Mouse (Mus musculus) frontal cortex, adult 2 months (tissue): ENCODE data around the gene Hist1h3f. TPM values are rescaled to one million over a fixed set of nuclear protein-coding genes. Genes with fewer than 3 reads are reported as not detected.

ENCODE experiments used
- DNase-seq, 2 experiments: peaks; one replicate each; pipeline ENCODE4 v3.0.0; 2022; ENCODE audit warnings: low spot score in 1 of 2; ENCODE audit errors: extremely low spot score in 1 of 2
- polyA plus RNA-seq: library from polyadenylated mRNA; depleted of rRNA; stranded (reverse); fragments of >200 nt; gene quantifications from 2 replicates; pipeline ENCODE4 v1.2.3, GENCODE M21; 2012

Gene Hist1h3f
- polyA plus RNA-seq, 1 experiment: 0.22 TPM

DNA sequence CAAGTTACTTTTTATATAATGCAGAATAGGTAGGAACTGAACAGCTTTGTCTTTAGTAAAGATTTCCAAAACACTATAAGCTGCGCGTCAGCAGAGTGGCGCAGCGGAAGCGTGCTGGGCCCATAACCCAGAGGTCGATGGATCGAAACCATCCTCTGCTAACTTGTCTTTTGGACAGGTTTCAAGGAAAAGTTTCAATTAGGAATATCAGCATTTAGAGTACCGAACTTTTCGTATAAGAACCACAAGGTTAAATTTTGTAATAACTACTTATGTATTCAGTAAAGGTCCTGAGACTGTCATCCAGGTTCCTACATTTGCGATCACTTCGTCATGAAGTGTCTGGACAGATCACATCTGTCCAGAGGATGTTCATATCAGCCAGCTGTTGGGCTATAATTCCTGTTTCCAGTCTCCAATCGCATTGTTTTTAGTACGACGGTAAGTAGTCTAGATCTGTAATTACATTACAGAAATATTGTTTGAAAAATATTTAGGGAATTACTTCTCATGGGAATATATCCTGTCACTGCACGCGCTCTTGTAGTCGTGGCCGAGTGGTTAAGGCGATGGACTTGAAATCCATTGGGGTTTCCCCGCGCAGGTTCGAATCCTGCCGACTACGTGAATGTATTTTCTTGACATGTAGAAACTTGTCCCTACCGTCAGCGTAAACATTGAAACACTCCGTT lies 26.1 kb upstream of the Hist1h3f start:
- DNase-seq: peak; percentile 86 to 99

DNA sequence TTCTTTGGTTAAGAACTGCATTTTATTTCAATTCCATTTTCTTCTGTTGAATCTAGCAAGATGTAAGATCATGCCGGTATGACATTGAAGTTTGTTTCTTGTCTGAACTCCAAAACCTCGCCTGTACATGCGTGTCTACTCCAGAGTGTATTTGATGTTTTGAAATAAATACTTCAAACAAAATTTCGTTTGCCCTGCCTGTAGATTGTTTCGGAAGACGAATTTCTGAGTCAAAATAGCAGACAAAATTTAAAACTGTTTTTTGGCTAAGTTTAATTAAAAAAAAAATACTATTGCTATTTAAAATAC lies 25.6 kb upstream of the Hist1h3f start:
- no peak for DNase-seq

DNA sequence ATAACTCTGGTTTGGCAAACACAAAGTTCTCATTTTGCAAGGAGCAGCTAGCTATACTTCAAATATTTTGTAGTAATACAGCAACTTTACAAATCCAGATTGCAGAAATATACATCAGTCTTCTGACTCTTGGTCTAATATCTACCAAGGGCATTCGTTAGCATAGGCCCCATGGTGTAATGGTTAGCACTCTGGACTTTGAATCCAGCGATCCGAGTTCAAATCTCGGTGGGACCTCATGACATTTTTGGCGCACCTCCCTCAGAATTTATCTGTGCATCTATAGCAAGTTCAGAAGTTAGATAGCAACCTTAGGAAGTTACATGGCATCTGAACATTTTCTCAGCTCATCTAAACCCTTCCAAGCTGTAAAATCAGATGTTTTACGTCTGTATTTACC lies 25.0 kb upstream of the Hist1h3f start:
- DNase-seq: peak; percentile 71 to 97

DNA sequence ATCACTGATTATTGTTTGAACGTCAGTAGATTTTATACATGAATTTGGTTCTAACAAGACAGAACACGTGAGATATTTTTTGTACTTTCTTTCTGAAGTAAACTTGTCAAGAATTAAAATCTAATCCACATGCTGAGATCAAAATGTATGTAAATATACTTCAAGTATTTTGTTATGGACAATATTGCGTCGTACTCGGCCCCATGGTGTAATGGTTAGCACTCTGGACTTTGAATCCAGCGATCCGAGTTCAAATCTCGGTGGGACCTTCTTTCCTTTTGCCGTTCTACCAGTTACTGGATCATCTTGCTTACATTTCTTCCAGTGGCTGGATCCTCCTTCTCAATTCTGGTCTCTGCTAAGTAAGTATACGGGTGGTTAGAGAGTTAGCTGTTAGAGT lies 24.4 kb upstream of the Hist1h3f start:
- peak; percentile 72 to 96 for DNase-seq

DNA sequence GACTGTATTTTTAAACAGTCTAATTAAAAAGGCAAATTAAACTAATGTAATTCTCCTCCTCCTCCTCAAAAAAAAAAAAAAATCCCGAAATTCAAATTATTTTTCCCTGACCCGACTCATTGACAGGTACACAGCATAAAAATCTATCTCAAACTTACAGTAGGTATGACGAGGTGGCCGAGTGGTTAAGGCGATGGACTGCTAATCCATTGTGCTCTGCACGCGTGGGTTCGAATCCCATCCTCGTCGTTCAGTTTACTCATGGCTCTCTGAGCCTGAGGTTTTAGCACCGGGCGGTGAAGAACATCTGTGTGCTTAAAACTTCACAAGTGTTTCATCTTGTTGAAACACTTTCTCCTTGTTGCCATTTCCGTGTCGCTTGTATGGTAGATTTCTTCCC lies 22.1 kb upstream of the Hist1h3f start:
- DNase-seq: peak in 1 of 2 experiments; percentile 91

DNA sequence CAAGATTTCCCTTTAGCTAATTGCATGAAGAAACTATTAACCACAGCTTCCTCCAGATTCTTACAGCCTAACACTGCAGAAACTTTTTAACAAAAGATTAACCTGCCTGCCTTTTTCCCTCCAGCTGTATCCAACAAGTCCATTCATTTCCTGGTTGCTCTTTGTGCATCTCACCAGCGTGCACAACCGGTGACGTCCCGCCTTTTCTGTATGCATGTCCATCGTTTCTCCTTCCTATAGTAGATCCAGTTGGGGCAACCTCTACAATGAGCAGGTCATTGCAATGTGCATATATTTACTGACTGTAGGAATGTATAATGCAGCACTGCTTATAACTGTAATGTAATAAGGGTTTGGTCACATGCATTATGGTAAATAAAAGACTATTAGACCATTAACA lies 19.9 kb upstream of the Hist1h3f start:
- DNase-seq: no peak

DNA sequence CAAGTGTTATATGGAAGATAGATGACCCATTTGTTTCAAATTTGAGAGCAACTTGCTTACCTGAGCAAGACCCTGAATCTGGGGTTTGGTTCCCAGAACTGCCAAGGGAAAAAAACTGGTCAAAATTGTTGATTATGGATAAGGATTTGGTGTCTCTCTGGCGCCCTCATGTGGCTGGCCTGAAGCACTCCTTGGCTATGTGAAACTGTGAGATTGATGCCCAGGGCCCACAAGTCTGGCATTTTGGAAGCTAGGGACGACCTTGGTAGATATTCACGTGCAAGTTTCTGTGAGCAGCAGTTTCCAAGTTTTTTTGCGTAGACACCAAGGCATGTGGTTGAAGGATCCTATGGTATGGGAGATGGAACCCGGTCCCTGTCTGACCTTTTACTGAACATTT lies 19.2 kb upstream of the Hist1h3f start:
- DNase-seq: peak in 1 of 2 experiments; percentile 77

DNA sequence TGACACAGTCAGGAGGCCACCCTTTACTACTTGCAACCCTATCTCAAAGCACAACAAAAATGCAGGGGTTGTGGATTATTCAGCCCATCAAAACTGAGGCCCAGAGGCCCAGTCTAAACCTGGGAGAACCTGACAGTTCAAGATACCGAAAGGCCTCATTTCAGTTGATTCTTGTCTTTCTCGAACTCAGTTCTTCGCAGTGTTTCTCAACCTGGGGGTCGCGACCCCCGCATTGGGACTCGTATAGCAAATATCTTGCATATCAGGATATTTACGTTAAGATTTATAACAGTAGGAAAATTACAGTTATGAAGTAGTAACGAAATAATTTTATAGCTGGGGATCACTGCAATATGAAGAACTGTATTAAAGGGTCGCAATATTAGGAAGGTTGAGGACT lies 18.0 kb upstream of the Hist1h3f start:
- DNase-seq: no peak

DNA sequence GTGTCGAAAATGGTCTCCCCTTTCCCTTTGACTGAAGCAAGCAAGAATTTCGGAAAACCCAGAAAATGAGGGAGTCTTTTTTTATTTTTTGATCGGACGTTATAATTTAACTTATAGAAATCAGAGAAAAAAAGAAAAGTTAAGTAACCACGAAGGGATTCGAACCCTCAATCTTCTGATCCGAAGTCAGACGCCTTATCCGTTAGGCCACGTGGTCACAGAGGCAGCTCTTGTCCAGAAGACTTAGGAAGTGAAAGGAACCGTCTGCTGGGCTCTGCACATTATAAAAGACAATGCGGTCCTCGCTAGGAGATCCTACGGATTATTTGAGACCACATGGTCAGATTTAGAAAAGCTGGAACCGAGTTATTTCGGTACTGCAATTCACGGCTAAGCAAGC lies 17.5 kb upstream of the Hist1h3f start:
- DNase-seq: peak; percentile 89 to 99

DNA sequence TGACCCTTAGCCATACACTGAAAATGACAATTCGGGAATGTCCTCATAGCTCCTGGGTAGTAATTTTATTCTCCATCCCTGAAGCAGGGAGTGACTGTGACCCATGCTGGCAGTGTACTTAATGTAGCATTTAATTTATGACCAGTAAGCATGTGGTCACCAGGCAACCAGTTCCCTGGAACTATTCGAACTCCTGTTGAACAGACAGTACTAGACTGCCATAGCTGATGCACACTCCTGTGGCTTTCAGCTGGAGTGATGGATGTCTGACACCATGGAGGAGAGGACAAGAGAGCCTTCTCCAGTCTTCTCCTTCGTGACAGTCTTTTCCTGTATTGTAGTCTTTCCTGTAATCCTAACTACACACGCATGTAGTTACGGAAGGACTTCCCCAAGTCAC lies 14.8 kb upstream of the Hist1h3f start:
- no peak for DNase-seq

DNA sequence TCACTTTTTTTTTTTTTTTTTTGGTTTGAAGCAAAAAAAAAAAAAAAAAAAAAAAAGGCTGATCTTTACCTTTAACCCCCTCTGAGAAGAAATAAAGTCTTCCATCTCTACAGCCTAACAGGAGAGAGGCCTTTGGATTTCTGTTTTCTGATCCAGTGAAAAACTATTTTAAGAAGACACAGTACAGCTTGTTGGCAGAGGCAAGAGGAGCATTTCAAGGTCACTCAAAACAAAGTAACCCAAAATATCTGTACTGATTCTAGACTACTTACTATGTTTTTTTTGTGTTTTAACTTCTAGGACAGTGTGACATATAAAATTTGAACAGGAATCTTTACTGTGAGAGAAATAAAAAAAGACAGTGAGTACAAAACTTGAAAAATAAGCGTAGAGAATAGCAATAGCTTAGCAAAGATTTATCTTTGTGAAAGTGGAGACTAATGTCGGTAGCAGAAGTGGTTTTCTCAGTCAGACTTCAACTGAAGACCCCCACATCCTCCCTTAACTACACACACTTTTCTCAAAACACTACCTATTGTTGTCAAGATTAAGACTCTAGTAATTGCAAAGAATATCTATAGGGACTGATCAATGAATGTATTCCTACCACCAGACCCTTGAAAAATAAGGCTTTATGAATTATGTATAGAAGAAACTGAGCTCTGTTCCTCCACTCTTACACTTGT lies 14.2 kb upstream of the Hist1h3f start:
- DNase-seq: no peak

DNA sequence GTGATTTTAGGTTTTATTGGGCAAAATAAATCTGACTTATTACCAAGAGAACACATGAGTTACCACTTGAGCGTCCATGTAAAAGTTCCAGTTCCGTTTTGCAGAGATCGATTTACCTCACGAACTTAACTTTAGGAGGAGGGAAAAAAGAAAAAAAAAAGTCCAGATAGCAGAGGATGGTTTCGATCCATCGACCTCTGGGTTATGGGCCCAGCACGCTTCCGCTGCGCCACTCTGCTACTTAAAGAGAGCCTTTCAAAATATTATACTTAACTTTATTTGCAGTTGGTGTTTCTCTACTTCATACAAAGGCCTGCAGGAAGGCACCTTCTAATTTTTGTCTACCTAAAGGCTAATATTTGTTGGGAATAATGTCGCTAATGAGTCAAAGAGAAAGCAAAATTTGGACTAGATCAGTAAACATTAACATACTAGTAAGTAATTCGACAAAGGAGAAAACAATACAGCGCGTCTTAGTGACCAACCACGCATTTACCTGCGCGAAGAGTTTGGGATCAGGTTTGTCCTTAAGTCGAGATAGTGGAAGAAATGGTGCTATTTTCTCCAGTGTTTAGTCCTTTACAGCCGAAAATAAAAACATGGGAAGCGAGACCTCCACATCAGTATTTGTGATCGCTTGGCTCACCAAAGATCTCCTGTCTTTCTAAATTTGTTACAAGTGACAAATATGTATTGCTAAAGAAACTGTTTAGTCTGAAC lies 13.5 kb upstream of the Hist1h3f start:
- peak; percentile 41 to 92 for DNase-seq

DNA sequence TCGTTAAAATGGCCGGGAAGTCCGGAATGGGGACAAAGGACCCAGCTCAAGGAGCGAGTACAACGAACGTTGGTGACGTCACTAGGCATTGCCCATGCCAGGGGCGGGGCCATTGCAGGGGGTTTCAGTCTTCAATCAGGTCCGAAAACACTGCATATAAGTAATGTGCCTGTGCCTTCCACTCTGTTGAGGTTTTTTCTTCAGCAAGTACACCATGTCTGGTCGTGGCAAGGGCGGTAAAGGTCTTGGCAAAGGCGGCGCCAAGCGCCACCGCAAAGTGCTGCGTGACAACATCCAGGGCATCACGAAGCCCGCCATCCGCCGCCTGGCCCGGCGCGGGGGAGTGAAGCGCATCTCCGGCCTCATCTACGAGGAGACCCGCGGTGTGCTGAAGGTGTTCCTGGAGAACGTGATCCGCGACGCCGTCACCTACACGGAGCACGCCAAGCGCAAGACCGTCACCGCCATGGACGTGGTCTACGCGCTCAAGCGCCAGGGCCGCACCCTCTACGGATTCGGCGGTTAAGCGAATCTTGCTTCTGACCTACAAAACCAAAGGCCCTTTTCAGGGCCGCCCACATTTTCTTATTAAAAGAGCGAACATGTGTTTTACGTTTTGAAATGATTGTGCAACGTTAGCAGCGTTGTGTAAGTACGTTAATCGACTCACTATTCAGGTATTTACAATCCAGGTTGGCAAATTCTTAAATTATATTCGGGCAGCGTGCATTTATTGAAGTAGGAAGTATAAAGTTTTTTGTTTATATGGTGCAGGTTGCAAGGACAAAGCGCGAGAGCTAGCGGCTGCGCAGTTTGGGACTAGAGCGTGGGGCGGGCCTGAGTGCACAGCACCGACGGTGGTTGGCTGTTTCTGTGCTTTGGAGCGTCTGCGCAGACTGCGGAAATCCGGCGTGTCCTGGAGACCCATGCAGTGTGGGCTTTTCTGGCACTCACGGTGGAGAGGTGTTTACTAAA lies 12.7 kb upstream of the Hist1h3f start, which contains the start of gene Hist1h4h:
Hist1h4h (plus strand) TSS at position 150 of the 975 bp plus-strand sequence.
- peak; percentile 98 to 100 for DNase-seq

DNA sequence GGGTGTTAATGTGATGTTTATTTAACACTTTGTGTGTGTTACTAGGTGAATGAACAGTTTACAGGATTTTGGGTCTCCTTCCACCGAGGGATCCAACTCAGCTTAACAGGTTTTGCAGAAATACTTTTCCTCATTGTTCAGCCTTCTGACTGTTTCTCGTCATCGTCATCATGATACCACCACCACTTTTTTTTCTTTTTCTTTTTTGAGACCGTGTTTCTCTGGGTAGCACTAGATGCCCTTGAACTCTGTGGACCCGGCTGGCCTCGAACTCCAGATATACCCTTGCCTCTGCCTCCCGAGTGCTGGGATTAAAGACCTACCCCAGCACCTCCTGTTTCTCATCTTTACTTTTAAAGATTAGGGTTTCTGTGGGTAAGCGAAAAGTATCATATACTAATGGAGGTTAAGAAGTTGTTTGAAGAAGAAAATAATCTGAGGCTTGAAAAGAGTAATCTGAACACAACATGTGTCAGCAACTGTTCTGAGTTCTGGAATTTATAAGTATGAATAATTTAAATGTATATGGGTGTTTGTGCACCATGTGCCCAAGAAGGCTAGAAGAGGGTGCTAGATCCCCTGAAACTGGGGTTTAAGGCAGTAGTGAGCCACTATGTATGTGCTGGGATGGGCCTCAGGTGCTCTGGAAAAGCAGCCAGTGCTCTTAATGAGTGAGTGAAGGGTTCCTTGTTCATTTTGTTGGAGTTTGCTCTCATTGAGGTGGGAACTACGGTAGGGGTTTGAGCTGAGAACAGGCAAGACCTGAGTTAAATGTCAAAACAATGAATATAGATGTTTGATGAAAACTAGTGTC lies 11.4 kb upstream of the Hist1h3f start:
- no peak for DNase-seq

DNA sequence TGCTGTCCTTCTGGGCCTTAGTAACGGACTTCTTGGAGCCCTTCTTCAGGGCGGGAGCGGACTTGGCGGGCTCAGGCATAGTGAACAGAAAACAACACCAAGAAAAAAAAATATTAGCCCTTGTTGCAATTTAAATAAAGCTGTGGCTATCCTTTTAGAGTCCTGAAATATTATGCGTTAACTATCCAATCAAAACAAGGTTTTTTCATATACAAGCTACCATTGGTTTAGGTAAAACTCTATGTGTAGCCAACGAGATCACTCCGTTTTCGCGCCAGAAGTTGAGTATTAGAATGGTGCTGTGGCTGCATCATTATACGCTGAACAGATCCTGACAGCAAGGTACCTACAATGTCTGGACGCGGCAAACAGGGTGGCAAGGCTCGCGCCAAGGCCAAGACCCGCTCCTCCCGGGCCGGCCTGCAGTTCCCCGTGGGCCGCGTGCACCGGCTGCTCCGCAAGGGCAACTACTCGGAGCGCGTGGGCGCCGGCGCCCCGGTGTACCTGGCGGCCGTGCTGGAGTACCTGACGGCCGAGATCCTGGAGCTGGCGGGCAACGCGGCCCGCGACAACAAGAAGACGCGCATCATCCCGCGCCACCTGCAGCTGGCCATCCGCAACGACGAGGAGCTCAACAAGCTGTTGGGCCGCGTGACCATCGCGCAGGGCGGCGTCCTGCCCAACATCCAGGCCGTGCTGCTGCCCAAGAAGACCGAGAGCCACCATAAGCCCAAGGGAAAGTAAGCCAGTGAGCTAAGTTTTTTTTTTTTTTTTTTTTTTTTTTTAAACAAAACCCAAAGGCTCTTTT lies 10.1 kb upstream of the Hist1h3f start, which contains the start of gene Hist1h2af:
Hist1h2af (plus strand) TSS at position 347 of the 808 bp plus-strand sequence.
- peak; percentile 73 to 87 for DNase-seq

DNA sequence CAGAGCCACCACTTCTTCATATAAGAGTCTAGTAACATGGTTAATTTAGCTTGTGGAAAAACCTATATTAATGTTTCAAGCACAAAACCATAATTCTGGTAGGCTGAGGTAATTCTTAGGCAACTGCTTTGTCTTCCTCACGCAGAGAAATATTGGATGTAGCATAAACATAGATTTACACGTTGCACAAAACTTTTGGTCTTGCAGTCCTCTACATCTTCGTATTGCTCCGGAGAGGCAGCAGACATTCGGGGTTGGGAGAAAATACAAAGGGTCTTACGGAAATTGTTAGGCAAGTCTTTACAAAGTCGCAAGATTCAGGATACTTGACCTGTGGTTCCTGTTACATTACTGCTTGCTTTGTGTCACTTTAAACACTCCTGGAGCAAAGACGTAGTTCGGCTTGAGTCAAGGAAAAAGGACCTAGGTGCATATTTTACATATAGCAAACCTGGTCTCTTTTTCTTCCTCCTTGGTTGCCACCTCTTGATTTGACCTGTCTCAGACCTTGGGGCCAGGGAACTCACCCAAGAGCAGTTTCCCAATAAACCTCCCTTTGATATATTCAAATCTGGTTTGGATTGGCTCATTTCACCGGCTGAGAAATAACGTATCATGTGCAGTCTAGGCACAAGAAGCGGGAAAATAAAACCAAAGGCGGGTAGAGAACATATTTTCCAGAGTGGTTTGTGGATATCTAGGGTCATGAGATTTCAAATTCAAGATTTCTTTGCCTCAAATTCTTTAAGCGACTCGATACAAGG lies 9.3 kb upstream of the Hist1h3f start:
- DNase-seq: no peak

DNA sequence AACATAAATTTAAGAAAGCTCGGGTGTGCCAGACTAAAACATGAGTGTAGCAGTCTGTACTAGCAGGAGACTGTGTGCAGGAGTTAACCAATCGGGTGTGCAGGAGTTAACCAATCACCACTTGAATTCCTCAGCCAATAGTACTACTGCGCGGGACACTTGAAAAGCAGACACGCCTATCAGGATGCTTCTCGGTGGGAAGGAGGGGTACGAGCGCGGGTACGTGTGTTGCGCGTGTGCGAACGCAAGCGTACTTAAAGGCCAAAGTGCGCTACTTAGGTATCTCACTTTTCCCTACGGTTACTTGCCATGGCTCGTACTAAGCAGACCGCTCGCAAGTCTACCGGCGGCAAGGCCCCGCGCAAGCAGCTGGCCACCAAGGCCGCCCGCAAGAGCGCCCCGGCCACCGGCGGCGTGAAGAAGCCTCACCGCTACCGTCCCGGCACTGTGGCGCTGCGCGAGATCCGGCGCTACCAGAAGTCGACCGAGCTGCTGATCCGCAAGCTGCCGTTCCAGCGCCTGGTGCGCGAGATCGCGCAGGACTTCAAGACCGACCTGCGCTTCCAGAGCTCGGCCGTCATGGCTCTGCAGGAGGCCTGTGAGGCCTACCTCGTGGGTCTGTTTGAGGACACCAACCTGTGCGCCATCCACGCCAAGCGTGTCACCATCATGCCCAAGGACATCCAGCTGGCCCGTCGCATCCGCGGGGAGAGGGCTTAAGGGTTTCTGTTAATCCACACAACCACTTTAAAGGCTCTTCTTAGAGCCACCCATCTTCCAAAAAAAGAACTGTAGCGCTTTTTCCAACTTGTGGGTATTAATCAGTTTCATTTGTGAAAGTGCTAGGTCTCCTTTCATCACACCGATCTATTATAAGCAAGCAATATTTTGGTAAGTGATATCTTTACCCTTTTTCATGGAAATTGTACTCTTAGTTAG lies 8.4 kb upstream of the Hist1h3f start, which contains the start of gene Hist1h3g:
Hist1h3g (plus strand) TSS at position 286 of the 939 bp plus-strand sequence.
- DNase-seq: peak; percentile 93 to 95
